Mouse (Mus musculus) lung, adult 18-20 months (tissue): Measurements from ENCODE around the gene Cd82.

Source experiments
- DNase-seq, 2 experiments: peaks; one replicate each; pipeline ENCODE4 v3.0.0; 2022; ENCODE audit warnings: mixed read lengths in 2 of 2

Gene Cd82

DNA sequence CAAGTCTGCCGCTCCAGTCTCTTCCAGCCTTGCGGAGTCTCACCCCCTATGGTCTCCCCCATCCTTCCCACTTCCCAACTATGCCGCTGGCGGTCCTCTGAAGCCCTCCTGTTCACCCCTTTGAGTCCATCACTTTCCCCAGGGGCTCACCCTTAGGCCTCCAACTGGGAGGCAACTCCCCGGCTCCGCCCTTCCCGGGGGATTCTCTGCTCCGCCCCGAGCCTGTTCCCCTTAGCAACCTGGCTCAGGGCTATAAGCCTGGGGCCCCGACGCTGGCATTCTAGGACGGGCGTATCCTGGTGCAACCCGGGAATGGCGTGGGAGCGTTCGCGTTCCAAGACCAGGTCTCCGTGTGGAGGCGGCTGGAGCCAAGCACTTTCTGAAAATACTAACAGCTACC lies at the start of gene Cd82:
Gene Cd82 (minus strand): TSS at position 381 of the 400 bp plus-strand sequence.
- peak; percentile 88 to 91 for DNase-seq

DNA sequence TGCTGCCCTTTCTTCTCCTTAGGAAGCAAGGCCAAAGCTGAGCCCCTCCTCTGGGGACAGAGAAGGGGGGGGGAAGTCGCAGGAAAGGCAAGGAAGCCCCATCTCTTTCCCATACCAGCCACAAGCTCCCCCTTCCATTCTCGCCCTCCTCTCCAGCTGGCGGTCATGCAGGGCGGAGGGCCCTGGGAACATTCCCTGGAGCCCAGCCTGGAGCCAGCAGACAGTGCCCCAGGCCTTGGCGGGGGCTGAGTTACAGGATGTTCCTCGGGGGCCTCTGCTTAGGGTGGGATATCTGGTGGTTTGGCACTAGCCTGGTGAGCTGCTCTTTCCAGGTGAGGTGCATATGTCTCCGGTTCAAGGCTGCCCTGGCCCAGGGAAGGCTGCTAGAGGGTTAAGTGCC lies 49.2 kb upstream of the Cd82 start:
- DNase-seq, result no peak

DNA sequence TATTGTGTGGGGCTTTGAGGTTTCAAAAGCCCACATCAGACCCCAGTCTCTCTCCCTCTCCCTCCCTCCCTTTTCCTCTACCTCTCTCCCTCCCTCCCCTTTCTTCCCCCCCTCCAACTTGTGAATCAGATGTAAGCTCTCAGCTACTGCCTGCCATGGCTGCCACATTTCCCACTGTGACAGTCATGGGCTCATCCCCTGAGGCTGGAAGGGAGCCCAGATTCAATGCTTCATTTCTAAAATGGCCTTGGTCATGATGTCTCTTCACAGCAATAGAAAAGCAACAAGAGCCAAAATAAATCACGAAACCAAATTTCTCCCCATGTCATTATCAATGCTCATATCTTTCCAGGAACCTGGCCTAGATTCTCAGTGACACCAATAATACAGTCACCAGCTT lies 47.9 kb upstream of the Cd82 start:
- DNase-seq, result no peak

DNA sequence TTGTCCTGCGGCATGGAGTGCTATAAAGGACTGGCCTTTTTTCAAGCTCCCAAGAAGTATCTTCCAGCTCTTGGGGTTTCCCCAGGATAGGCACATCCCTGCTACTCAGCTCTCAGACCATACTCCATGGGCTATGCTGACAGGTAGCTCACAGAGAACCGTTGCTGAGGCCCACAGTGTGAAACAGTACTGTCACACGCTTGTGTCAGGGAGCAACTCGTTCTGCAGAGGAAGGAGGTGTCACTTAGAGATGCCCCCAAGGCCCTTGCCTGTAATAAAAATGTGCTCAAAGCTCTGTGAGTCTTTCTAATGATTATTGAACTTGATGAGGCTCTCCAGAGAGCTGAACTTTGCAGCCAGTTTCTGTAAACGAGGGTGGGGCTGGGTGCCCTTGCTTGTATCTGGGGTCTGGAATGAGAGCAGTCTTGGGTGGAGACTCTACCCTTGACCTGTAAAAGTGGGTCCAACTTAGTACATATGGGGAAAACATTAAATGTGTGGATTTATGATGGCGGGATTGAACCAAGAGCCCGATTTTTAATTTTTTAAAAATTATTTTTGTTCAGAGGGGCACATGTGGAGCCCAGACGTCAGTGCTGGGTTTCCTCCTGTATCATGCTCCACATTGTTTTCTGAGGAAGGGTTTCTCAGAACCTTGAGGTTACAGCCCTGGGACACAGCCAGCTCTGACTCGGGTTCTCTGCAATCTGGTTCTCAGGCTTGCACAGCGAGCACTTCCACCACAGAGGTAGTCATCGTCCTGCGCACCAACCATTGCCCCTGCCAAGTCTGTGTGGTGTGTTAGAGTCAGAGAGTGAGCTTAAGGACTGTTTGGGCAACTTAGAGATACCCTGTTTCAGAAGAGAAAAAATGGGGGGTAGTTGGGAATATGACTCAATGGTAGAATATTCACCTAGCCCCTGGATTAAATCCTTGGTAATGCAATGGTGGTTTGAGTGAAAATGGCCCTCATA lies 47.1 kb upstream of the Cd82 start:
- no peak for DNase-seq

DNA sequence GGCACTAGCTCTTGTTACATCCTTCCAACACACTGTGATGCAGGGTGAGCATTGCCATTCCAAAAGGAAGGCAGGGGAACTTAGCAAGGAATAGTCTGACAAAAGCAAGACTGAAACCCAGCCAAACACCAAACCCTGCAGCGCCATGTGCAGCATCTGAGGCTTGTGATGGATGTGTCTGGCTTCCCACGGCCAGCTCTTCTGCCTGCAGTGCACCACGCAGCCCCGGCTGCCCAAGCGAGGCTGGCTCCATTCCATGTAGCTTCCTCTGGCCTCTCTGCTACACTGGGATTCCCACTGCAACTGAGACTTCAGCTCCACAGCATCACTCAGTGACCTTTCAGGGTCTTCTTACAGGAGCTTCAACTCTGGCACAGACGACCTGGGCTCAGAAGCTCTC lies 42.2 kb upstream of the Cd82 start:
- no peak for DNase-seq

DNA sequence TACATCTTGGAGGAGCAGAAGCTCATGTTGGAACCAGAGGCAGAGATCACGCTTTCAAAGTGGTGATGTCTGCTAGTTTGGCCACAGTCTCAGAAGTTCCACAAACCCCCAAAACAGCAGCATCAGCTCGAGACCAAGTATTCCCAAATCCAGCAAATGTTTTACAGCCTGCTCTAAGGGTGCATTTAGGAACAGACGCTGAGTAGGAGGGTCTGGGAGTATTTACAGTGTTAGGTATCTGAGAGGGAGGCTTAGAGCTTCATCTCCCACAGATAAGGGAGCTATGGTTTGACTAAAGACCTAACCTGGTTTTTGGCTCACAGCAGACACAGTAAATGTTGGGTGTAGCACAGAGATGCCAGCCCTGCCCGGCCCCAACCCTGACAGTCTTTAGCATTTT lies 40.4 kb upstream of the Cd82 start:
- DNase-seq, result no peak

DNA sequence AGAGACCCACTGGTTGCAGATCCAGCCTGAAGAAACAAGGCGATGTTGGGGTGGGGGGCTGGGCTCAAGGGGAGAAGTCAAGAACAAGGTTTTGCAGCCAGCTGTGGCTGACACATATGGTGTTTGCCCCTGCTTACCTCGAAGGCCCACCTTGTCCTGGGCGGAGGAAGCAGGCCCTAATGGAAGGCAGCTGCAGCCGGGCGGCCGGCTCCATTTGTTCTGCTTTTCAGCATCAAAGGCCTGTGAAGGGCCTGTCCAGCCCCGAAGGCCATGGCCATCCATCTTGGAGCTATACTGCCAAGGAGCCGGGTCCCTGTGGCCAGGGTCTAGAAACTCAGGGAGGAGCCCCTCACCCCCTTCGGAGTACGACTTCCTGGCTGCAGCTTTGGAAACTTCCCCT lies 38.4 kb upstream of the Cd82 start:
- DNase-seq, result no peak

DNA sequence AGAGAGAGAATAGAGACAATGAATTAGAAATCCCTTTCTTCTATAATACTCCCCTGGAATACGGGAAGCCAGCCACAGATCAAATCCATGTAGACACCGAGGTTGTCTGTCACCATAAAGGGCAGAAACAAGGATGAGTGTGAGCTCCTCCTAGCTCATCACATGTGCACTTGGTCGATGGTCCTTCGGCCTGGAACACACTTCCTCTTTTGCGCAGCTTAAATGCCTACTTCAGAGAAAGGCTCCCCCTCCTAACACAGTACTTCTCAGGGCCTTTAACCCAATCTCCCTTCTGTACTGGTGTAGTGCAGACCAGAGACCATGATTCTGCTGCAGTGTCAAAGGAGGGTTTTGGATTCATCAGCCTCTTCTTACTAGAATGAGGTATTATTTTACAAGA lies 34.3 kb upstream of the Cd82 start:
- DNase-seq, result no peak

DNA sequence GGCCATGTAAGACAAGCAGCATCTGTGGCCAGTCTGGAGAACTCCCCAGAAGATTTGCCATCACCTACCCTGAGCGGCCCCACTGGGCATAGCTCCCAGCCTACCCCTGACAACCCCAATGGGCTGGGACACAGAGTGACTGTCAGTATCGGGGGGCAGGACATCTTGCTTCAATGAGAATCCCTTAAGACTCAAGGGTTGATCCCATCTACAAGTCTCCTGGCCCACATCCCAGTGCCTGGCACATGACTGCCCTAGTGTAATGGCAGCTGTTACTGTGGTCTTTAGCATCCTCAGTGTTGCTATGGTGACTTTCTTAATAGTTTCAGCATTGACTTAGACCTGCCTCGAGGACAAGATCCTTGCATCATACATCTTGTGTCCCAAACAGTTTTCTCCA lies 32.2 kb upstream of the Cd82 start:
- DNase-seq, result no peak

DNA sequence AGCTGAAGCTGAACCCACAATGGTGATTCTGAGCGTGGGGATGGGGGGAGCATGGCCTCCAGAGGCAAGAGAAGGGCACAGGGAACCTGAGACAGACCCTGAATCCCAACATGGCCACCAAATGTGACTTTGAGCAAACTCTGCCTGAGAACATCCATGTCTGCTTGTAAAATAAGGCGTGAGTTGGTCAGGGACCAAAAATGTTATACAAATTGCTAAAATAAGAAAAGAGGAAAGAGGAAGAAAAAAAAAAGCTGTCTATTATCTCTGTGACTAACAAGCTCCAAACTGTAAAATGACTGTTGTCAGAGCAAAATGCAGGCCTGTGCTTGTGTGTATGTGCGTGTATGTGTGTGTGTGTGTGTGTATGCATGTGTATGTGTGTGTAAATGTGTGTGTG lies 30.6 kb upstream of the Cd82 start:
- no peak for DNase-seq

DNA sequence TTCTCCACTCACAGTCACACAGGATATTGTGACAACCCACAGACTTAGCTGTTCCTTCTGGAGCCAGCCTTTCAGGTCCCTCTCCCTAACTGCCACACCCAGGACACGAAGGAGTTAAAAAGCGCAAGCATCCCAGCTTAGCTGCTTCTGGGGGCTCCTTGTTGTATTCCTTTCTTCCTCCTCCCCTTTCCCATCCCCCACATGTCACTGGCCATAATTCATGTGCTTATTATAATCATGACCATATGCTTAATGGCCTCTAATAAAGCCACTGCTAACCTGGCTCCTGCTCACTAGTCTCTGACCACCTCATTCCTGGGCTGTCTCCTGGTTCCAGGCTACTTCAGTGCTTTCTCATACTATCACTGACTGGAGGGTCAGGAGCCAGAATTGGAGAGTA lies 27.6 kb upstream of the Cd82 start:
- DNase-seq, result no peak

DNA sequence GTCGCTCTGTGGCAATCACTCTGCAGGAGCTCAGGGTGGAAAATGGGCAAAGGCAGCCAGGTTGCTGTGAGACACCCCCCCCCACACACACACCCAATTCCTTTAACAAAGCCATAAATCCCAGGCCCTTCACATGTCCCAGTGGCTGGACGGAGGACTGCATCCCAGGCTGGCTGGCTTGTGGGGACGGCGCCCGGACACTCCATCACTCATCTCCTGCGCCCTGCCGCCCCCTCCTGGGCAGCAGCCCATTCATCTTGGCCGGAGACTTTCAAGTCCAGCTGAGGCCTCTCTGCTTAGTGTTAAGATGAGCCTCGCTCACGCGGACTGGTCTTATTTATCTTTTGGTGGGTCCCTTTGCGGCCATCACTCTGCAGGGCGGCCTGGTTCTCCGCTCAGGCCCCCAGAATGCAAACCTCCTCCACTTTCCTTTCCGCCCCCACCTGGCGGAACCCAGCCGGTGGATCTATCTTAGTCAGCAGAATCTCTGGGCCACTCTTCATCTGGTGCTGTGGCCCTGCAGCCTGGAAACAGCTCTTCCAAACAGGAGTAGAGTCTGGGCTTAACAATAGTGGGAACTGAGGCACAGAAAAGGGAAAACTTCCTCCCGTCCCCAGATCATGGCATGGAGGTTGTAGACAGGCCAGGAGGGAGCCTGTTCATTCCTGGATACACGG lies 26.1 kb upstream of the Cd82 start:
- no peak for DNase-seq

DNA sequence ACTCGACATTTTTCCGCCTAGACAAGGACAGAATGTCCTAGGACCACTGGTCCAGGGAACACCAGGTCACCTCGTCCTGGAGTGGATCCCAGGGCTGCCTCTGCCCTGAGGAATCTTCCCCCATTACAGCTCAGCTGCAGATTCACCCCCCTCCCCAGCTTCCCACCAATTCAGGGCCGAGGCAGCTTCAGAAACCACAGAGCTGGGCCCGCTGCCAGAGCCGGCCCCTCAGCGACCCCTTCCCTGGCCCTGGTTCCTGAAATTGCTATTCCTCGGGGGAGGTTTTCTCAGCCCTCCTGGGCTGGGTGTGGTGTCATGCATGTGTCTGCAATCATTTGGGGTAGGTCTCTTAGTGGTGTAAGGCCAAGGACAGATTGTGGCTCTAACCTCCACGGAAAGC lies 22.5 kb upstream of the Cd82 start:
- DNase-seq, result no peak

DNA sequence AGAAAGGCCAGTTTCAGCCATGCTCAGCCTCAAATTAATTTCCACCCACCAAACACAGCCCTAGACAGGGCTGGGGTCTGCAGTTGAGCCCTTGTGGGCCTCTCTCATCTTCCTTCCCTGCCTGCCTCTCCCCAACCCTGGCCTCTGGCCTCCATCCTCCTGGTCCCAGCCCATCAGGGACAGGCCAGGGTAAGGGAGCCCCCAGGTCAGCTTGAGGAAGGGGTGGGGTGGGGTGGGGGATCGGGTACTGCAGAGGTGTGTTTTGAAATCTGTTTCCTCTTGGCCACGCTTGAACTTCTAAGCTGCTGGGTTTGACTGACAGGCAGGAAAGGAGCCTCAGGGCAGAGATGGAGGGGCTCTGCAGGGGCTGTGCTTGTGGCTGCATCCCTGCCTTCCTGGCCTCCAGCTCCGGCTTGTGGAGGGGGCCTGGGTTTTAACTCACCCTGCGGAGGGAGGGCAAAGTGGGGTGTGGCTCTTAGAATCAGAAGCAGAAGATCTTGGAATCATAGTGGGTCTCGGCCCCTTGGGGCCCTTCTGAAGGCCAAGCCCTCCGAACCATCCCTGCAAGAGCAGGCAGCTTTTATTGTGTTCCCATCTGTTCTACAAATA lies 19.2 kb upstream of the Cd82 start:
- DNase-seq, result no peak

DNA sequence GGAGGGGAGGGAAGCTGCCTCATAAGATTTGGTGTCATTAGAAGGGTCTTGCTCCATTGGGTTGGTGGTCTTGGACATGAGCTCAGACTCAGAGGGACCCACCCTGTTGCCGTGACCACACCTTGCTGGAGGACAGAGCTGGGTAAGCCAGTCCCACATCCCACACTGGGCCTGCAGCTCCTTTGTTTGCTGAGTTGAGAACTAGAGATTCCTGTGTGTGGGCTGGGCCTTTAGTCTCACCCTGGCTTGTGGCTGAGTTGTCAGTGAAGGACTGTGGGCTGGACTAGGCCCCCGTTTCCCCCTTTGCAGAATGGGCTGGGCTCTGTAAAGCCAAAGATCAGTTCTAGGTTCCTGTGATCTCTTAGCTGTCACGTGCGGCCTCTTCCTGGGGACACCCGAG lies 15.8 kb upstream of the Cd82 start:
- DNase-seq, result no peak

DNA sequence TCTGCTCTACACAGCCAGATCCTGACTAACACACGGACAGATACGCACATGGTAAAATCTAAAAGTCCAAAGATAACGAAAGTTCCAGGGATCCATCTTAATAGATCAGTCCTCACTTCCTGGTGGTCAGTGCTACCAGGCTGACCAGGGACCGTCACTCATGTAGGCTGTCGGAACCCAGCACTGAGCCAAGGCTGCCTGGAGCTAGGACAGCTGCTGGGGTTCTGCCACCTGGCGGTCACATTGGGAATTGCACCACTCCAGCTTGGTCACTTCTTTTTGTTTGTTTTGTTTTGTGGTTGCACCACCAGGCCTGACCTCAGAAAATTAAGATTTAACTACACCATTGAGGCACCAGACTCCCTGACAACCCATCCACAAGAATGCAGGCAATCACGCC lies 14.6 kb upstream of the Cd82 start:
- peak in 1 of 2 experiments; percentile 39 for DNase-seq

DNA sequence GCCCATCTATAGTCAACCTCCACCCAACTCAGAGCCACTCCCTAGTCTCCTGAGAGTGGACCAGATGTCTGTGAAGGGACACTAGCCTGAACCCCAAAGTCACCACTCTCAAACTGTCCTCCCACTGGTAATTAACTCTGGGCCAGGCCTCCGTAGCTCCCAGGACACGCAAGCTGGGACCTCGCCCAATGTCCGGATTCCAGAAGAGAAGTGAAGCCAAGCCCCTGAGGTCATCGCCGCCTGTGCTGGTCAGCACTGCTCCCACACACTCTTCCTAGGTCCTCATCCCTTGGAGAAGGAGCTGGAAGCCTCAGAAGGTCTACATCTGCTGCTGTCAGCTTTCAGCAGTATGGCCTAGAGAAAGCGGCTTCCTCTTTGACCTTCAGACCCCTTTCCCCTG lies 13.5 kb upstream of the Cd82 start:
- DNase-seq, result no peak

DNA sequence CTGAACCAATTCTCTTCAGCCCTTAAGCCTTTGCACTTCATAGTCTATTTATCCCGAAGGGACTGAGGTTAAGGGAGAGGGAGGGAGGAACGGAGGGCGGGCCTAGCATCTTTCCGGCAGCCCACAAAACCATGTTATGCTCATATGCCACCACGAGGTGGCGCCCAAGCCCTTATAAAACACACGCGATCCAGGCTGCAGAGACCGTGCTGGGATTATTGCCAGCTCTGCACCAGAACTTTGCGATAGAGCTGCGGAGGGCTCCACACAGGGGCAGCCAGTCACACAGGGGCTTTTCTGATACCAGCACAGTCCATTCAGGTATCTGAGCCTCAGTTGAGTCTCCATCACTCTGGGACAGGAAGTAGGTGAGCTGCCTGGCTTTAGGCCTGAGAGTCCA lies 12.1 kb upstream of the Cd82 start:
- DNase-seq, result peak; percentile 86 to 88

DNA sequence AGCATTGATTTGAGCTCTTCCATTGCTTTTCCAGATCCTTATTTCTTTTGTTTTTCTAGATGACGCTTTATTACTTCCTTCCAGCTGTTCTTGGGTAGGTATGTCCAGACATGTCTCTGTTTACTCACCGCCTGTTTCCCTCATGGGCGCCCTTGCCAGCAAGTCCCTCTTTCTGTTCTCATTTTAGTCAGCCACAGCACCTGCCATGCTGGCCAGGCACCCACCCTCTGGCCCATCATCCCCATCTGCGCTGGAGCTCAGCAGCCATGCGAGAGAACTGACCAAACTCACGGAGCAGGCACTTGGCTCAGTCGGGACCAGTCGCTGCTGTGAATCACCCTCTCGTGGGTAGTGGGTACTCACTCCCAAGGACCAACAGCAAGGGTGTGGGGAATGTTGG lies 11.0 kb upstream of the Cd82 start:
- no peak for DNase-seq

DNA sequence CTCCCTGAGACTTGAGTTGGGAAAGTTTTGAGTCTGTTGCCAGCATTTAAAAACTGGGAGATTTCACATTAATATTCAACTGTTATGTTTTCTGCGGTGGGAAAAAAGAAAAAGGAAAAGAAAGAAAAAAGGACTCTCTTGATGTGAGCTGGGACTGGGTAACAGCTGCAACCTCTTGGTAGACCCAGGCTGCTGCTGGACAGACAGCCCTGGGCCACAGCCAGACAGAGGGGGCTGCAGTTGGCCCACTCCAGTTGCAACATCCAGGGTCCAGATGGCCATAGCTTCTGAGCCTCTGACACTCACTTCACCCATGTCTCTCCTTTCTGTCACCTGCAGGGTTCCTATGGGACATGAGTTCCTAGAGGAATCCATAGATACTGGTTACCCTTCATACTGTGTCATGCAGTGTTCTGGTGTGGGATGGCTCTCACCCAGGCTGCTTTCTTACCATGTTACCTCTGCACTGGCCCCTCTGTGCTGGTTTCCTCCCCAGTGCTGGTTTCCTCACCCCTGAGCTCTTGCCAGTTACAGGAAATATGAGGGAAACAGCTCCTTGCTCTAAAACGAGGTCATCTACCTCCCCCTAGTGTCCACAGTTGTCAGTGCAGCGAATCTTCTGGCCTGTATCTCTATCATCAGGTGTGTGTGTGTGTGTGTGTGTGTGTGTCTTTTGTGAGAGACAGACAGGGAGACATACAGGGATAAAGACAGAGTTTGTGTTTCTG lies 8.1 kb upstream of the Cd82 start:
- DNase-seq, result peak; percentile 79 to 84

DNA sequence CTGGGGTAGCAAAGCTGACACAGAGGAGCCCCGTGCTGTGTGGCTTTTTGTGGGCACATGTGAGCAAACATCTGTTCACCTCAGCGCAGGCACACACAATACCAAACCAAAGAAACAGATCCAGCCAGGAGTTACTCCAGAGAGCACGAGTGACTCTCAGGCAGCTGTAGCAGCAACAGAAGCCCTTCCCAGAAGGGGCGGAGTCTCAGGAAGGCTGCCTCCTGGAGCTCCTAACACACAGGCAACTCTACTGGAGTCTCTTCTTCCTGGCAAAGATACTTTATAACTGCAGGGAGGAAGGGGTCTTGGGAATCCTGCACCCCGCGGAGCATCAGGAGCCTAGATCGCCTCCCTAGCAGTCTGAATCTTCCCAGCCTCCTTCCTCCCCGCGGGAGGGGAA lies 7.2 kb upstream of the Cd82 start:
- peak; percentile 75 to 78 for DNase-seq

DNA sequence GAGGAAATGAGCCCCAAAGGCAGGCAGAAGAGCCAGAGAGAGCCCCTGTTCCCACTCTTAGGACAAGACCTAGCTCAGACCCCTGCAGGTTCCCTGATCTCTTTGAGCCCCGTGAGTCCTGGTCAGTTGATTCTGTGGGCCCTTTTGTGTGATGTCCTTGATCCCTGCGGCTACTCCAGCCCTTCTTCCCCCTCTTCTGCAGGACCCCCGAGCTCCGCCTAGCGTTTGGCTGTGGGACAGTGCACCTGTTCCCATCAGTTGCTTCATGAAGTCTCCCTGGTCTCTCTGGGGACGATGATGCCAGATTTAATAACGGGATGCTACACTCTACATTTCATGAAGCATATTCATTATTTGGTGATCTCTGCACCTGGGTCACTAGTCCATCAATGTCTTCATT lies 6.2 kb upstream of the Cd82 start:
- DNase-seq, result peak in 1 of 2 experiments; percentile 60

DNA sequence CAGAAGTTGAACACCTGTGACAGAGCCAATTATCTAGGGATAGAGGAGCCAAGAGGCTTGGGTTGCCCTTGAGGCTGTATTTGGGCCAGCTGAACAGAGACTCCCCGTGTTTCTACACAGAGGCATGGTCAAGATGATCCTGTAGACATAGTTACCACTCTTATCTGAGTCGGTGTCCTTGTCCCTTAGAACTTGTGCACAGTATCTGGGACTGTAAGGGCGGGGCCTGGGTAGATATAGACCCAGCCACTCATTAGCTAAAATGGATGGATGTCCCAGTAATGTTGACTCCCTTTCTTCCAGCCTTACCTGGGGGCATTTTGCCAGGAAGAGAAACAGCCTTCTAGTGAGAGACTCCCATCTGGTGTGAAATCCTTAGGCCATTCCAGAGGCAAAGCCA lies 3.4 kb upstream of the Cd82 start:
- DNase-seq, result no peak
